Mouse (Mus musculus) lung, postnatal 4 days (tissue): ENCODE measurements at regions not wholly inside any gene's neighbourhood (a gene's known extent, or its start where the extent isn't known, plus 50 kb on each side); places are given as distances from the start of the nearest gene placed in this dataset.
A peak's percentile ranks its signal among the peaks of the same experiment; 100 is the strongest.

ENCODE experiments used
- DNase-seq, 2 experiments: peaks; one replicate each; pipeline ENCODE4 v3.0.0; 2021

DNA sequence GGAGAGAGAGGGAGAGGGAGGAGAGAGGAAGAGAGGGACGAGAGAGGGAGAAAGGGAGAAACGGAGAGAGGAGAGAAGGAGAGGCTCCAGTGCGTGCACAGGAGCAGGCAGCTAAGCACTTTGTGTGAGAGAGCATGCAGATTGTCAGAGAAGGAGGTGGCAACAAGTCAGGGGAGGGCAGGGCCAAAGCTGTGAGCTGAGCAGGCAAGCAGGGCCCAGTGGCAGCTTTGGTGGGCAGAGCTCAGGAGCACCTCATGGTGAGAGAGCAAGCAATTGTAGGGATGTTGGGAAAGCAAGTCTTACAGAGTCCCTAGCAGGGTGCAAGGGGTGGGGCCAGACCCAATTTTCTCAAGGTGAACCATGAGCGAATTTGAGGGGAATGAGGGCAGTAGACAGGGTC is 234.3 kb upstream of the Hey2 start:
- no peak for DNase-seq

DNA sequence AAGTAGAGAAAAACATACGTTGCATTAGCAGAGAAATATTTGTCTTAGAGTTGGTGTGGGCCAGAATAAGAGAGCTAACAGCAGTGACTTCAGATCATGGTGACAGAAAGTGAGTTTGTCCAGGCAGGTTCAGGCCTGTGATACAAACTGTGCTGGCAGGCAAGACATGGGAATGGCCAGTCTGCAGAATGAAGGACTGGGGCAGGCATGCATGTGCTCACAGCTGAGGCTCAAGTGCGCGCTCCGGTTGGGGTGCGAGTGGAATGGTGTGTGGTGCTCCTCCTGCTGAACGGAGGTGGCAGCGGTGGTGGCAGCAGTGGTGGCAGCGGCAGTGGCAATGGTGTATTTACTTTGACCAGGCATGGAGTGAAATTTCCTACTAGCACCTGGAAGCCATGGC is 233.8 kb upstream of the Hey2 start:
- DNase-seq, result no peak

DNA sequence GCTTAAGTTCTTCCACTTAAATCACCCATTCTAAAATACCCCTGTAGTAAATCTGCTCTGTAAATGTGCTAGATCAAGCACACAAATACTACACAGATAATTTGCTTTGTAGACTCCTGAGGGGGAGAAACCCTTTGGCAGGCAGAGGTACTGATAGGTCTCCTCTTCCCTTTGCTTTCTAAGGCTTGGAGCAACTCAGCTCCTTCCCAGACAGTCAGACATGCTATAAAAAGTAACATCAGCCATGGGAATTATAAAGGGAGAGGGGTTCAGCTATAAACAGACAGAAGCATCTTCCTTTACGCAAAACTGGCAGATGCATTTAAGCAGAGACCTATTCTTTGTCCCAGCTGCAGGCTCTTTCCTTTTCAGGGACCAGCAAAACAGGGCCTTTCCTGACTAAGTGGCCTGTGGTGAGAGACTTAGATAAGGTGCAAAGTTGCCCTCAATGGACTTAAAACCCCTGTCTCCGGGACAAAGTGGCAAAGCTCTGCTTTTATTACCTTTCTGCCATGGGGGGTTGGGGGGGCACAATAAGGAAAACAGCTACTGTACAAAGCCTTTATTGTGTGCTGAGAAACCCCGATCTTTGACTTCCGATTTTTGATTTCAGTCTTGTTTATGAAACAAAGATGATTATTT is 231.5 kb upstream of the Hey2 start:
- no peak for DNase-seq

DNA sequence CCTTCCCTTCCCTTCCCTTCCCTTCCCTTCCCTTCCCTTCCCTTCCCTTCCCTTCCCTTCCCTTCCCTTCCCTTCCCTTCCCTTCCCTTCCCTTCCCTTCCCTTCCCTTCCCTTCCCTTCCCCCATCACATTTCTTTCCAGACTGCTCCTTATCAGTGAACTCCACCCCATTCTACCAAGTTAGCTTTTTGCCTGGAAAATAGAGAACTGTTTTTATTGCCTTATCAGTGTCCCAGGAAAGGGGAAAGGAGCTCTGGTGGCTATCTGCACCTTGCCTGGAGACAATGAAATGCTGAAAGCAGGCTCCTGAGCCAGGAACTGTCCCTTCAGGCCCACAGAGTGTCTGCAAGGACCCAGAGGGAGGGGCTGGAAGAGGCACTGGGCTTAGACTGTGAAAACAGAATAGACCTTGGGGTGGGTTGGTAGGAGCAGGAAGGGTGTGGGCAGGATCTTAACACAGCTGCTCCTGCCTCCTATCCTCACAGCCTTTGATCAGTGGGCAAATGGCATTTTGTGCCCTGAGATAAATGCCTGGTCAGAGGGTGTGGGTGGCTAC is 226.1 kb upstream of the Hey2 start:
- DNase-seq, result no peak

DNA sequence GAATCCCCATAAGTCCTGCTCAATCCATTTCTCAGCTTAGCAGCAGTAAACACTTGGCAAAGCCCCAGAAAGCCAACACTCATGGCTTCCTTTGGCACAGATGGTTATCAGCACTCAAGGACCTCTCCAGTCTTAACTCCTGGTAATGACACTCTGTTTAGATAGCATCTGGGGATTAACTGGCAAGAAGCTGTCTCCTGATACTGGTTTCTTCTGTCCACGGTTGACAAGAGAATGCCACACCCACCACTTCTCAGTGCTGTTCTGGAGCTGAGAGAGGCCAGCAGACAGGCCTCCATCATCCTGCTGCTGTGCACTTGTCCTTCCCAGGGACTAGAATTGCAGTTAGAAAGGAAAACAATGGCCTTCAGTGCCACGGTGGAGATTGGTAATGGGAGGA is 220.1 kb upstream of the Hey2 start:
- DNase-seq, result no peak

DNA sequence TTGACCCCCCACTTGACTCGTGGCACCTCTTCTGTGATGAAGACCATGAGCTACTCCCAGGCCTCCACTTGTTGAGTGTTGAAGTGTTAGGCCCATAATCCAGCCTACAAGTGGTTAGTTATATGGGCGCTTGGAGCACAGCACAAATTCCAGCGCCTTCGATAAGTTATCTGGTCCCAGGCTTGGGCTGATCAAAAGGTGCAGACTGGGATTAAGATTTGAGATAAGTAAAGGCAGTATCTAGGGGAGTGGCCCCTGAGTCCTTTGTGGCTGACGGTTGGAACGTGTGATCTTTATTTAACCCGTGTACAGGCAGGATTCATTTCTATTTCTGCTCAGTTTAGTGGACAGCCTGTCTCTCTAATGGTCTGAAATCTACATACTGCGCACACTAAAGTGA is 210.7 kb upstream of the Hey2 start:
- DNase-seq, result no peak

DNA sequence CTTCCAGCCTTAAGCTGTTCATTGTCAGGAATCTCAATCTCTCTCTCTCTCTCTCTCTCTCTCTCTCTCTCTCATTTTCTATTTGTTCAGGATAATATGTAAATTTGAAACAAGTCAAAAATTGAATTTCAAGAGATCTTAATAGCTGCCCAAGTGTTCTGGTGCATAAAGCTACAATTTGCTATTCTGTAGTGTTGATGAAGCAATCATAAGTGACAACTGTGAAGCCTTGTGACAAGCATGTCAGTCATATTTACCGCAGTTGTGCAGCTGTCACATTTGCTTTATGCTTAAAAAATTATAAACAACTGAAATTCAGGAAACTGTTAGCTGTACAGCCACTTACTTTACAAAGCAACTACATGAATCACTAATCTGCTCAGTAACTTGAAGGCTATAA is 208.6 kb upstream of the Hey2 start:
- DNase-seq, result no peak

DNA sequence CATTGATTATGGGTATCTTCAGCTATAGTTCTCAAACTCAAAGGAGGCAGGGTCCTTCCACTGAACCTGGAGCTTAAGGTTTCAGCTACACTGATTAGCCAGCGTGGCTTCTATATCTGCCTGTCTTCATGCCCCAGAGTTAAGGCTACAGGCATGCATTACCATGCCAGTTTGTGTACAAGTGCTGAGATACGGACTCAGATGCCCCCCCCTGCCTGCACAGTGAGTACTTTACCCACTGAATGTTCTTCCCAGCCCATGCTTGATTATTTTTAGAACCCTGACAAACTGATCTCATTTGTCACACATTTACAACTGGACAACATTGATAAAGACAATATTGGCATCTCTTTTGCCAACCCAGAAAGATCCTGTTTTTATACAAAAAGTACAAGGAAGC is 206.8 kb upstream of the Hey2 start:
- DNase-seq, result no peak

DNA sequence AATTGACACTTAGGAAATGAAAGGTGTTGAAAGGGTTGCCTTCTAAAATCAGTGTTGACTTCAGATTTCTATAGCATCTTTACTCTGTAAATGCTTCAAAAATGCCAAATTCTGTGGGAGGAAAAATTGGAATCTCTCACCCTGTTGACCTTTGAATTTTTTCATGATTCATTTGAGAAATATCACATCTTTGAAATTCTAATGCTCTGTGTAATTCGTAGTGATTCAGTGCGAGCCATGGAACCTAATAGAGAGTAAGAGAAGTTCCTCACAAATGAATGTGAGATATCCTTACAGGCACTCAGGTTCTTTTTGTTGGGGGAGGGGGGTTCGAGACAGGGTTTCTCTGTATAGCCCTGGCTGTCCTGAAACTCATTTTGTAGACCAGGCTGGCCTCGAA is 193.0 kb upstream of the Hey2 start:
- no peak for DNase-seq

DNA sequence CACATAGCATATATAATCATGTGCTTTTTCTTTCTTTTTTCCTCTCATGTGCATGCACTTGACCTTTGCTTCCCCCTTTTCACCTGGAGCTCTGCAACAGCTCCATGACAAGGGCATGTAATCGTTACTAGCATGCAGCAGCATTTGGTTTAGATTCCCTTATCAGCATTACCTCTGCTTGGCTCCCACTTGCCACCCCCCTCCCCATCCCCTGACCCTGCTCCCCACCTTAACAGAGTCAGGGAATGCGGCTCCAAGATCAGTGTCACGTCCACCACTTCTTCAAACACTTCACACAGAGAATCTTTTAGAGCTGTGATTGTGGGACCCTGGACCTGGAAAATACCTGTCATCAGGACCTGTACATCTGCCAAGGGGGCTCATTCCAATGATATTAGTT is 192.2 kb upstream of the Hey2 start:
- DNase-seq, result no peak

DNA sequence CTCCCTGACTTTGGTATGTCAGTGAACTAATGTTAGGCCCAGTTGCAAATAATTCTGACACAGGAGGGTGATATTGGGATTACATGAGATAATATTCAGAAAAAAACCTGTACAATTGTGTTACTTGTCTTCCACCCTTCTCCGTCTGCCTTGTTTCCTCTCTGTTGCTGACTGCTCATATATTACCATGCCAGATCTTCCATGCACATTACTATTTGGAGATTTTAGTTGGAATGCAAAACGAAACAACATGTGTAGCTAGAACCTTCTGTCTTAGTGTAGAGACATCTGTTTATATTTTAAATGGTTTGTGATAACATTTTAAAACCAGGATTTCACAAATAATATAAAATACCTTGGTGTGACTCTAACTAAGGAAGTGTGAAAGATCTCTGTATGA is 188.1 kb upstream of the Hey2 start:
- DNase-seq, result no peak

DNA sequence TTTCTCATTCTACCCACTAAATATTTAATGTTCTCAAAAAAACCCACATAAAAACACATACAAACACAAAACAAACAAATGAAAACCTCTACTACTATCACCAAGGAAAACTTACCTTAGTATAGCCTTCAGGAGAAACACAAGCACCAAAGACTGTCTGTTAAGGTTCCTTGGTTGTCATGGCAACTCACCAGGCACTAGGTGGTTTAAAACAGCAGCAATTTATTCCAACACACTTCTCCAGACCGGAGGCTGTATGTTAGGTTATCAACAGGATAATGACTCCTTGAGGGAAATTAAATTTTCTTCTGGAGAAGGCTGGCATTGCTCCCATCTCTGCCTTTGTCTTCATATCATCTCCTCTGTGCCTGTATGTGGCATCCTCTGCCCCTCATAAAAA is 183.8 kb upstream of the Hey2 start:
- DNase-seq, result no peak

DNA sequence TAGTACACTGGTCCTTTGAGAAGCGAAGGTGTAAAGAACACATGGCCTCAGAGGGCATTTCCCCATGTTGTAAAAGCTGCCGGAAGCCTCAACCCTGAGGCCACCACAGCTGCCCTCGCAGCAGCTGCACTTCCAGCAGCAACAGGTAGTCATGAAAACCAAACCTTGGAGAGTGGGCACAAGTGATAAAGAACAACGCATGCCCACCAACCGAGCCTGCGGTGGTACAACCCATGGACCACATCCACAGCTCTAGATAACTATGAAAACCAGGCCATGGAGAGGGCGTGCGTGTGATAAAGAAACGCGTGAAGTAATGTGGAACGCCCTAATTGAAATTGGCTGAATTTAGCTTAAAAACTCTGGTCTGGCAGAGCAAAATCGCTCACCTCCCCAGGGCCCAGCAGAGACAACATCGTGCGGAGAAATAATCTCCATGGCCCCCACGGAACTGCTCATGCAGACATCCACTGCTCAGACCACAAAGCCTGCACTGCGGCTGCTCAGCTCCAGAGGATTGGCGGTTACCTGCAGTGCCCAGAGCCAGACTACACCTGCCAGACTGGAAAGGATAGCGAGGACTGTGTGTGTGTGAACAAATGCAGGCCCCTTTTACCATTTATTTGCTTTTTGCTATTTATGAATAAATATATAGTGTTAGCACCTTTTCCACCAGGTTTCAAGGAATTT is 170.2 kb upstream of the Hey2 start:
- DNase-seq, result no peak

DNA sequence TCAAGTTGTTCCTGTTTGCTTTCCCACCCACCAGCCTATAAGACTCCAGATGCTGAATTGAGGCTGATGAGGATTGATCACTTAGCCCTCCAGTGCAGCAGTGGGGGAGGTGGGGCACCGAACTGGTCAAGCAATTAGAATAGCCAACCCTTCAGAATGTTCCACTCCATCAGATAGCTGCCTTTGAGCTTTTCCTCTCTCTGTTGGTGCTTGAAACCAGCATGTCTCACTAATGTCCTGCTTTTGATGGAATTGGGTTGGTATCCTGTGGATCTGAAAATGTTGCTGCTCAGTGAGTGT is 167.3 kb upstream of the Hey2 start:
- DNase-seq, result no peak

DNA sequence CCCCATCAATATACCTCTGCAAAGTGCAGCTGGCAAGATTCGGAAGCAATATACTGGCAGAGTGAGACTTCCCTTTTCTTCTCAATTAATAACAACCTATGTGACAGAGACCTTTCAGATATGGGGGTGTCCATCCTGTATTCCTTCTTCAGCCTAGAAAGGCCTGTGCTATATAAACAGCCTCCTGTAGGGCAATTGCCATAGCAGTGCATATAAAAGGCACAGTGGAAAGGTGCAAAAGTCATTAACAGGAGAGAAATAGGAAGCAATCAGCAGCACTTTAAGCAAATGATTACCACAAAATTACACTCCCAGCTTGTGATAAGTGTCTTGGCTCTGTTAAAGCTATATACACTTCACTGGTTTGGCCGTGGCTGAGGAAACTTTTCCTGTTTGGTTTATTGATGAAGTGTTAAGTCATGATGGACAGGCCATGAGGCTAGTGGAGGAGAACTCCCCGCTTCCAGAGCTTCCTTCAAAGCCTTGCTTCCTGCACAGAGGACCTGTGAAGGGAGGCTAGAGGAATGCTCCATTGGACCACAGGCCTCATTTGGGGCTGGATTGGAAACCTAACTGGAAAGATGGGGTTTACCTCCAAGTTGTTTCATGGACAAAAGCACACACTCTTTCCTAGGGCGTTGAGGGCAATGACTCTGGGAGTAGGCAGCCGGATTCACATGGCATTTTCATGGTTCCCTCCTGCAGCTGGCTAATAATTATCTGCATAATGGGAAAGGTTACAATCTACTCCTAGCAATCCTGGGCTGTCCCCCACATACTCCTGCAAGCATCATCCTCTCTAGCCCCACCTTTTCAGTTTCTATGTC is 166.7 kb upstream of the Hey2 start:
- no peak for DNase-seq

DNA sequence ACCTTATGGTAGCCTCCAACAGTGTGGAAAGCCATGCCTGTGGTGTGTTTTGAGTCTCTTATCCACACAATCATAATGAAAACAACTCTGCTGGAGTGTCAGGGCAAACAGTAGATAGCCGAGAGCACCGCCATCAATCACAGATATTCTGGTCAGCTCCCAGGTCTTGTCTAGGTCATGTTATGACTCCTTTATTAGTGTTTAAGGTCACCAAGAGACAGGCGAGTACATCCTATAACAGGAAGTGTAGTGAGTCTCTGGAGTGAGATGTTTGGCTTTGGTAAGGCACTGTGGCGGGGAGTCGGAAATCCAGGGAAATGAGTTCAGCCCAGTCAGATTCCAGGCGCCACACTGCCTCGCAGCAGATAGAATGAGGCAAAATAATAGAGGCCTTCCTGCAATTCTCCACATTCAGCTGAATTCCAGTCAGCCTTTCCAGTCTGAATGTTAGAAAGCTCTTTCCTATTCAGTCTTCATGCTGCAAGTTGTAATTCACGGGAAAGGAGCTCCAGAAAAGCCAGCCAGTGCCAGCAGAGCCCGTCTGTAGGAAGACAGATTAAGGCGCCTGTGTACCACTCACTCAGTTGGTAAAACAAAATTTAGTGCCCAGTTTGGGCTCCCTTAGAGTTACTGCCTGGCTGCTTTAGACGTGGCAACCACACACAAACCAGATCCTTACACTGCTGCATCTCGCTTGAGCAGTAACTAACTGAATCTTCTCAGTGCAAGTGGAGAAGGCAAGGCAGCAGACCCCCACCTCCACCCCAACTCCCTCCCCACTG is 155.8 kb upstream of the Hey2 start:
- no peak for DNase-seq

DNA sequence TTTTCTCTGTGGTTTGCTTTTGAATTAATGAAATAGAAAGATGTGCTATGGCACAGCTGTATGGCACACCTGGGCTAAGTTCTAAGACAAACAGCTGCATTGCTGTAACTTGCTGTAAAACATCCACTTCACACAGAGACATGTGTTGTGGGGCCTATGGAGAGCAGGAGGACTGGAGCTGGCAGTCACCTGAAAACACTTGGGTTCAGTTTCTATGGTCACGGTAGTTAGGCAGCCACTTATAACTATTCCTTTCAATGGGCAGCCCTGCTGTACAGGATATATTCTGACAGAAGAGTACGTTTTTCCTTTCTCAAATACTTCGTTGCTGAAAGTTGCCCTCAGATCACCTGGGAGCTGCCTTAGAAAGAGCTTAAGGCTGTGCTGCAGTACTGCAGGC is 149.6 kb upstream of the Hey2 start:
- no peak for DNase-seq

DNA sequence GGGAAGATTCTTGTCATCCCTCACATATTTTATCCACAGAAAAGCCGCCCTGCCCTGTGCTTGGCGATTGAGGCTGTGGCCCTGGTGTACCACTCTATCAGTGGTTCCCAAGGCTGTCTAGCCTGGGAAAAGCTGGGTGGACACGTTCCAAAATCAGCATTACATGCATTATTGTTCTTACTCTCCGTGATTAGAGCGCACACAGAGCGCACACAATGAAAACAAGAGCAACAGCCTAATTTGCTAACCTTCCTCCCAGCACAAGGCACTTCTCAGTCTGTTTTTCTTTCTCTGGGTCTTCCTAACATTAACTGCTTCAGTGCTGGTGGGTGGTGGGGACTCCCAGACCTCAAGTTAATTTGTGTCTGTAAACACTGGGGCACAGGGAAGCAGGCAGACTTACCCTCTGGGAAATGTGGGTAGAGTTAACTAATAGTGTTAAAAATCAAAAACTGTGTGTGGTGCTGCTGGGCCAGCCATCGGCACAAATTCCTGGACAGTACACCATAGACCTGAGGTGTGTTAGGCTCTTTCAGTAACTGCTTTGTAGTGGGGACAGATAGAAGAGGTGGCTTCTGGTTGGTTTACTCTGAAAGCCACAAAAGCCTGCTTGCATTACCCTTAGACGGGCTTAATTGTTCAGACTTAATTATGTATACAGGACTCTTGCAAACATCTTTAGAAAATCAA is 137.8 kb upstream of the Hey2 start:
- peak; percentile 5 to 37 for DNase-seq

DNA sequence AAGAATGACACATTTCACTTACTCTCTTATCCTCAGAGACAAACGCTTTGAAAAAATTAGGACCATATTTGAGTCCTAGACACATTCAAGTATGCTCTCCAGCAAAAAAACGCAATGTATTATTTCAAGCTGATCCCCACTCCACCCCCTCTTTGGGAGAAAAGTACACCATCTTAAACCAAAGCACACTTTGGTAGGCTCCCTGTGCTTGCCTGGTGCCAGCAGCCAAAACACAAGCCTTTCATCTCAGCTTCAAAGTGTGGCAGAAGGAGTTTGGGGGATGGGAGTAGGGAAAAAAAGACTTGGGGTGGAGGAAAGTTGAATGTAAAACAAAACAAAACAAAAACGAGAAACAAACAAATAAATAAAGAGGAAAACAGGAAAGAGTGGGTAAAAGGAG is 137.2 kb upstream of the Hey2 start:
- no peak for DNase-seq

DNA sequence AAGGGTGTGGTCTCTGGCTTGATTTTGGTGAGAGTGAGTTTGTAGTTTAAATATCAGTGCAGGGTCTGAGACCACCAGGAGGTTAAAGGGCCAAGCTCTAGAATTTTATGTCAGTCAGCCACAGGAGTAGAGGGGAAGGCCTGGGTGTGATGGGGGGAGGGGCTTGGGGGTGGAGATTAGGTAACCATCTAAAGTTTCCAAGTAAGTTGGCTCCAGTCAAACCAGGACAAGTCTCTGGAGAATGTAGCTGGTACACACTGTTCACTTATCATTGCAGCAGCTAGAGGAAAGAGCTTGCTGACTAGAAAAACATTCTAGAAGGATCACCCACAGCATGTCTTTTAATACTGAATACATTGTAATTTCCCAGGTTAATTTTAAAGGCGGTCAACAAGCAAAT is 123.6 kb upstream of the Hey2 start:
- DNase-seq, result no peak

DNA sequence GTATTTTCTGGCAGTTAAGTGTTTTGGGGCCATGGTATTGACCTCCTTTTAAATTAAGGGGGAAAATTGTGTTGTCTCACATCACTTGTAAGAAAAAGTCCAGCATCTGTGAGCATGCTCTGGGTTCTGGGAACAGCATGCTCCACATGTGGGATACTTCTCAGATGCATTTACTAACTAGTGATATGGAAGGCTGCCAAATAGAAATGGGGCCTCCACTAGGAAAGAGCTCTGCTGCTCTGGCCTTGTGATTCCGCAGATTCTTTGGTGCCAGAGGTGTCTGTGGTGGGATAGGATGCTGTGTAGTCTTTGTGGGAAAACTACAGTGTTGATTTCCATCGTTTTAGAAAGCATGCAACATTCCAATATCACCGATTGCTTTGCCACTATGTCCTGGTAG is 111.2 kb upstream of the Hey2 start:
- DNase-seq, result no peak

DNA sequence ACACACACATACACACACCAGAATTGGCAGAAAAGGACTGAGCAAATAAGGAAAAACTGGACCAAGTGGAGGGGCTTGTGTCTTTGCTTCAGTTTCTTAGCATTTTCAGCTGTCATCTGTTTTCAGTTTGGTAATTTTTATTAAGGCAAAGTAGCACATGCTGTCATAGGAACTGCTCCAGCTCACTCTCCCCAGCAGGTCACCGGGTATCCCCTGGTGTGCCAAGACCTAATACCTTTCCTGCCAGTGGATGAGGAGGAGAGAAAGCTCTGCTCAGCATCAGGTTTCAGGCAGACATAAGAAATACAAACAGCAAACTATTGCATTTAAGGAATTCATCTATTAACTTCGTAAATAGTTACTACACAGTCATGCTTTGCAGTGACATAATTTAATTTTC is 109.8 kb upstream of the Hey2 start:
- no peak for DNase-seq

DNA sequence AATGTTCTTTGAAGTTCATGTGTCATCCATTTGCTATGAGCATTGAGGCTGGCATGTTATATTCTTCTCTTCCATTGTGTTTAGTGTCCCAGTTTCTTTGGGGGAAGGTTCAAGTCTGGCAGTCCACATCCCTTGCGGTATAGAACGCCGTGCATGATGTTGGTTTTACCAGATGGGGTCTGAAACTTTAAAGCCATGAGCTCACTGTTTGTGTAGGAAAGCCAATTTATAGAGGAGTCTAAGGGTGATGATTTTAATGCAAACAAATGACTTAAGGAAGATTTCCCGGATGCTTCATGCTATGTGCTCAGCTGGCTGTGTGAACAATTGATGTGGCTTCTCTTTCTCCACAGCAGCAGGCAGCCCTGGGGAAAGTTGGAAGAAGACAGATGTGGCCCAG is 104.0 kb upstream of the Hey2 start:
- no peak for DNase-seq
